Mouse (Mus musculus) heart, adult 8-10 months (tissue): ENCODE data around the gene 4933402J07Rik. TPM values are rescaled to one million over a fixed set of nuclear protein-coding genes. Genes with fewer than 3 reads are reported as not detected.

Experiments used
- DNase-seq: peaks from one replicate; pipeline ENCODE4 v3.0.0; 2022; ENCODE audit warnings: low spot score
- total RNA-seq, 4 experiments: library from RNA; stranded (reverse); gene quantifications; 2 replicates each; pipeline ENCODE4 v1.2.4; 2022

The 4933402J07Rik gene
- total RNA-seq, 4 experiments from 2014 or later, result not detected

- no peak for DNase-seq
Measured at GRCm38 (mm10) chr8:87620225-87620624, 56.6 kb downstream of the 4933402J07Rik start.

GRCm38 (mm10) chr8:87621181-87621580 lies 57.5 kb downstream of the 4933402J07Rik start:
- DNase-seq, result no peak

GRCm38 (mm10) chr8:87629656-87630055 lies 66.0 kb downstream of the 4933402J07Rik start:
- DNase-seq, result no peak

- DNase-seq, result no peak
Measured at GRCm38 (mm10) chr8:87631776-87632175, 68.1 kb downstream of the 4933402J07Rik start.

- DNase-seq, result no peak
Measured at GRCm38 (mm10) chr8:87636226-87636742, 72.6 kb downstream of the 4933402J07Rik start.

Other genes starting within 250 kb of the 4933402J07Rik start
- gene Cbln1, start 91.2 kb upstream of the 4933402J07Rik start, total RNA-seq, result under 1 TPM; 0.28 to 0.81 (median 0.38) TPM